Mouse (Mus musculus): ENCODE data around the gene Cd180.
"Not testable (repeated sequence)": the region's sequence is repeated elsewhere in the genome, so short reads cannot be mapped to it uniquely, and the experiment has no call there.

GRCm38 (mm10) chr13:102728951-102729350 is 35.6 kb downstream of the Cd180 start:
- not testable (repeated sequence) for TF ChIP-seq CTCF (IDR thresholded peaks at IDR 0.05; ENCODE audit: low read depth); EP300 (optimal IDR thresholded peaks at IDR 0.05)

Measured in stomach, postnatal 0 days (tissue).